23 mouse cellular contexts compared by ENCODE assay signal in the genomic region with DNA sequence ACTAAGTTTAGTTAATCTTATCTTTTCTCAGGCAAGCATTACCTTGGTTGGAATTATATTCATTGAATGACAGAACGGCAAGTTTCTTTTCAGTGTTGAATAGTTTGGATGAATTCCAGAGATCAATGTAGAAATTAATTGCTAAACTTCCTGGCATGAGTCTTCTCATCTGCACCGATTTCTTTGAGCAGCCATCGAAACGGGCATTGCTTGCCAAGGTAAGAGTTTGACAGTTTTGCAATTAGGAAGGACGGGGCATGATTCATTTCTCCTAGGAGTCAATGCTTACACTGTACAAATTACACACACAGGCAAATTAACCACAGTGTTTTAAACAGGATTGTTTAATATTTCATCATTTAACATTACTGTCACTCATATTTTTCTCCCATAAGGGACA.
DNase-seq lines count a peak whose midpoint lies in the region; ATAC-seq lines count a peak whose summit lies in the region.
"Had no signal": no experiment of that assay in that cellular context is flagged by ENCODE, and none has a peak within 500 bp of the region (broad histone marks: within the 10 kb centered on the region; RNA-seq: fewer than 3 reads in every experiment).

No protein-coding gene starts in this region.

- intact Hi-C loops in heart, postnatal 14 days (cut with DNase I) = no loop called here

- WGBS in forebrain, embryonic 13.5 days = 52% methylated on average over 5 of the region's 5 CpGs
- 40% methylated on average over 5 of the region's 5 CpGs for WGBS in forebrain, embryonic 16.5 days
- 71% methylated on average over 5 of the region's 5 CpGs for WGBS in midbrain, embryonic 14.5 days
- 94% methylated on average over 5 of the region's 5 CpGs for WGBS in midbrain, embryonic 10.5 days

- peaks cover 4% of the 10 kb centered on the region; the same call in 1 of the 2 replicates for H3K4me1 ChIP-seq in forebrain, embryonic 13.5 days
- H3K4me1 ChIP-seq in forebrain, embryonic 16.5 days (replicated peaks; ENCODE audit: control insufficient read depth, insufficient read depth, low read length) = 0 out of 2 replicates have a peak, but pooled peaks cover 2% of the 10 kb centered on the region
- H3K4me1 ChIP-seq in midbrain, embryonic 14.5 days (ENCODE audit: control insufficient read depth, insufficient read depth, low read length) = no peaks in the 10 kb centered on the region
- peaks cover 5% of the 10 kb centered on the region for H3K4me1 ChIP-seq in midbrain, embryonic 10.5 days
- H3K4me1 ChIP-seq: embryonic facial prominence, embryonic 12.5 days; heart, embryonic 10.5 days; heart, embryonic 15.5 days; hindbrain, embryonic 15.5 days had no signal

- no peak overlapping the region for H3K9ac ChIP-seq in forebrain, embryonic 13.5 days
- H3K9ac ChIP-seq in forebrain, embryonic 16.5 days (replicated peaks; ENCODE audit: low read depth, low read length) = no peak overlapping the region
- no peak overlapping the region for H3K9ac ChIP-seq in midbrain, embryonic 14.5 days (replicated peaks; ENCODE audit: low read length)
- H3K9ac ChIP-seq: embryonic facial prominence, embryonic 12.5 days; heart, embryonic 15.5 days; hindbrain, embryonic 15.5 days had no signal

- no peak overlapping the region for H3K27ac ChIP-seq in forebrain, embryonic 13.5 days
- no peak overlapping the region for H3K27ac ChIP-seq in forebrain, embryonic 16.5 days (ENCODE audit: low read length)
- no peak overlapping the region for H3K27ac ChIP-seq in midbrain, embryonic 14.5 days (replicated peaks; ENCODE audit: low read depth, low read length)
- no peak overlapping the region for H3K27ac ChIP-seq in midbrain, embryonic 10.5 days (replicated peaks)
- H3K27ac ChIP-seq: embryonic facial prominence, embryonic 12.5 days; gastrocnemius, adult 2 months; heart, embryonic 10.5 days; heart, embryonic 15.5 days; hindbrain, embryonic 10.5 days; hindbrain, embryonic 15.5 days had no signal

- no peaks in the 10 kb centered on the region for H3K9me3 ChIP-seq in forebrain, embryonic 13.5 days (replicated peaks)
- no peaks in the 10 kb centered on the region for H3K9me3 ChIP-seq in forebrain, embryonic 16.5 days (ENCODE audit: control insufficient read depth, low read length)
- H3K9me3 ChIP-seq in midbrain, embryonic 14.5 days (ENCODE audit: control insufficient read depth, low read length) = no peaks in the 10 kb centered on the region
- H3K9me3 ChIP-seq in midbrain, embryonic 10.5 days (replicated peaks) = no peaks in the 10 kb centered on the region
- H3K9me3 ChIP-seq: embryonic facial prominence, embryonic 12.5 days; heart, embryonic 10.5 days; heart, embryonic 15.5 days; hindbrain, embryonic 10.5 days; hindbrain, embryonic 15.5 days had no signal

- no peaks in the 10 kb centered on the region for H3K27me3 ChIP-seq in forebrain, embryonic 13.5 days
- no peaks in the 10 kb centered on the region for H3K27me3 ChIP-seq in forebrain, embryonic 16.5 days (replicated peaks; ENCODE audit: control insufficient read depth, insufficient read depth, low read length)
- H3K27me3 ChIP-seq in midbrain, embryonic 14.5 days (ENCODE audit: control insufficient read depth, insufficient read depth, low read length) = no peaks in the 10 kb centered on the region
- H3K27me3 ChIP-seq in midbrain, embryonic 10.5 days (ENCODE audit: low read depth, poor library complexity, severe bottlenecking) = no peaks in the 10 kb centered on the region
- H3K27me3 ChIP-seq: CH12.LX; embryonic facial prominence, embryonic 12.5 days; heart, embryonic 15.5 days; hindbrain, embryonic 15.5 days had no signal

- no peak overlapping the region for H3K4me2 ChIP-seq in forebrain, embryonic 13.5 days
- no peak overlapping the region for H3K4me2 ChIP-seq in forebrain, embryonic 16.5 days (ENCODE audit: low read length)
- H3K4me2 ChIP-seq in midbrain, embryonic 14.5 days (ENCODE audit: low read length) = no peak overlapping the region
- H3K4me2 ChIP-seq: embryonic facial prominence, embryonic 12.5 days; heart, embryonic 15.5 days; hindbrain, embryonic 15.5 days had no signal

- no peak overlapping the region for H3K4me3 ChIP-seq in forebrain, embryonic 13.5 days
- no peak overlapping the region for H3K4me3 ChIP-seq in forebrain, embryonic 16.5 days (replicated peaks; ENCODE audit: low read length)
- H3K4me3 ChIP-seq in midbrain, embryonic 14.5 days (replicated peaks; ENCODE audit: low read depth, low read length) = no peak overlapping the region
- H3K4me3 ChIP-seq in midbrain, embryonic 10.5 days = no peak overlapping the region
- H3K4me3 ChIP-seq: embryonic facial prominence, embryonic 12.5 days; gastrocnemius, adult 2 months; heart, embryonic 10.5 days; heart, embryonic 15.5 days; hindbrain, embryonic 10.5 days; hindbrain, embryonic 15.5 days had no signal

- ATAC-seq in forebrain, embryonic 13.5 days = 0 out of 2 replicates have a peak, but pooled peaks have one; percentile 24
- no peak for ATAC-seq in forebrain, embryonic 16.5 days
- ATAC-seq in midbrain, embryonic 14.5 days (ENCODE audit: low FRiP score, low TSS enrichment) = no peak
- ATAC-seq: inflammation-experienced regulatory T-cells, adult 6 months; intestine, postnatal 0 days had no signal

- DNase-seq in midbrain, embryonic 14.5 days = peak; percentile 18
- DNase-seq in midbrain, embryonic 10.5 days (ENCODE audit: low spot score) = no peak
- DNase-seq in Muller cell, postnatal 12 days (ENCODE audit: inconsistent ontology term) = peak; percentile 69
- DNase-seq in gonadal fat pad, adult 2 months (ENCODE audit: low read depth) = peak; percentile 58
- DNase-seq in heart, postnatal 14 days = no peak
- DNase-seq: adrenal gland, adult 2 months; adrenal gland, postnatal 25 days; cerebellum, adult 11-12 months; cerebellum, adult 9-10 months; cerebellum, postnatal 25 days; gastrocnemius, adult 2 months; gastrocnemius, postnatal 36 days; heart, adult 18-20 months had no signal

- H3K36me3 ChIP-seq in forebrain, embryonic 13.5 days (ENCODE audit: poor library complexity, severe bottlenecking) = no peaks in the 10 kb centered on the region
- H3K36me3 ChIP-seq in forebrain, embryonic 16.5 days (ENCODE audit: control insufficient read depth, insufficient read depth) = no peaks in the 10 kb centered on the region
- no peaks in the 10 kb centered on the region for H3K36me3 ChIP-seq in midbrain, embryonic 14.5 days (ENCODE audit: control insufficient read depth, insufficient read depth, low read length)
- no peaks in the 10 kb centered on the region for H3K36me3 ChIP-seq in midbrain, embryonic 10.5 days
- H3K36me3 ChIP-seq: embryonic facial prominence, embryonic 12.5 days; heart, embryonic 10.5 days; heart, embryonic 15.5 days; hindbrain, embryonic 10.5 days; hindbrain, embryonic 15.5 days had no signal

Comparison
In these comparisons a context has a peak if more than half of its experiments do, and no peak if none do; other contexts are left out.
1. DNase-seq: peak in midbrain, embryonic 14.5 days (single experiment), Muller cell, postnatal 12 days (single experiment) and gonadal fat pad, adult 2 months (single experiment); none in midbrain, embryonic 10.5 days (single experiment) and heart, postnatal 14 days (0 of 2).